Mouse (Mus musculus) hindbrain, embryonic 11.5 days (tissue): ENCODE measurements around the gene Slc8b1. TPM values are rescaled to one million over a fixed set of nuclear protein-coding genes. Genes with fewer than 3 reads are reported as not detected.
A peak's percentile ranks its signal among the peaks of the same experiment; 100 is the strongest.

Experiments used
- ATAC-seq: fragments of 200-750 bp; cut with Nextera tagmentation; 2 replicates; pipeline ENCODE4 v1.8.0; 2017; ENCODE audit warnings: mild to moderate bottlenecking, moderate TSS enrichment, moderate library complexity; ENCODE audit not compliant: low FRiP score
- DNase-seq: peaks from one replicate; pipeline ENCODE4 v3.0.0-alpha.2; 2015; ENCODE audit warnings: low spot score
- H3K27ac ChIP-seq: fragments of 300-500 bp; sonication (generic); 2 replicates; pipeline ENCODE4 v1.5.1; 2014; ENCODE audit warnings: mild to moderate bottlenecking, low read depth, low read length
- H3K27me3 ChIP-seq: fragments of 300-500 bp; sonication (generic); 2 replicates; pipeline ENCODE4 v1.6.1; 2014; ENCODE audit warnings: mild to moderate bottlenecking, low read length, moderate library complexity, mixed read lengths; ENCODE audit not compliant: control insufficient read depth, insufficient read depth
- H3K36me3 ChIP-seq: fragments of 300-500 bp; sonication (generic); 2 replicates; pipeline ENCODE4 v1.6.1; 2014; ENCODE audit warnings: mild to moderate bottlenecking, low read length, moderate library complexity, mixed read lengths; ENCODE audit not compliant: control insufficient read depth, insufficient read depth
- H3K4me1 ChIP-seq: fragments of 300-500 bp; sonication (generic); replicated peaks from 2 replicates; pipeline ENCODE4 v1.6.1; 2014; ENCODE audit warnings: low read length, mixed read lengths; ENCODE audit not compliant: control insufficient read depth, insufficient read depth
- H3K4me2 ChIP-seq: fragments of 300-500 bp; sonication (generic); replicated peaks from 2 replicates; pipeline ENCODE4 v1.6.1; 2014; ENCODE audit warnings: mild to moderate bottlenecking, low read depth, low read length
- H3K4me3 ChIP-seq: fragments of 300-500 bp; sonication (generic); 2 replicates; pipeline ENCODE4 v1.5.1; 2014; ENCODE audit warnings: low read depth, low read length
- H3K9ac ChIP-seq: fragments of 300-500 bp; sonication (generic); 2 replicates; pipeline ENCODE4 v1.6.1; 2014; ENCODE audit warnings: low read depth, low read length
- H3K9me3 ChIP-seq: fragments of 300-500 bp; sonication (generic); 2 replicates; pipeline ENCODE4 v1.6.1; 2016; ENCODE audit warnings: low read length; ENCODE audit not compliant: control insufficient read depth
- WGBS: fragments of 180-500 bp; shearing (Covaris S2); extraction: QIAGEN DNeasy Blood & Tissue Kit; methylation state at CpG from one replicate; pipeline ENCODE4 v1.1.7; 2014; 5-methylcytosine and 5-hydroxymethylcytosine counted together
- polyA plus RNA-seq: library from polyadenylated mRNA; unstranded; fragments of >200 nt; fragmentation: Nextera tagmentation; extraction: Ambion mirVana; gene quantifications from 2 replicates; pipeline ENCODE4 v1.2.1, GENCODE M21; 2014

Gene Slc8b1
- 1.5 and 2.1 TPM in 2 replicates for polyA plus RNA-seq

- WGBS, result 1% methylated on average over 34 of the region's 36 CpGs
- peaks cover 7% of the 10 kb centered on the region for H3K4me1 ChIP-seq
- no peaks in the 10 kb centered on the region for H3K9me3 ChIP-seq
- peak within 1 kb of the TSS; percentile 42 for H3K4me3 ChIP-seq
- H3K27me3 ChIP-seq, result peaks cover 2% of the 10 kb centered on the region
- H3K4me2 ChIP-seq, result peak within 1 kb of the TSS; percentile 54
- H3K9ac ChIP-seq, result 0 out of 2 replicates have a peak within 1 kb of the TSS, but pooled peaks have one; percentile 8
- ATAC-seq, result peak; percentile 89
- no peak within 1 kb of the TSS for H3K27ac ChIP-seq
- no peaks in the 10 kb centered on the region for H3K36me3 ChIP-seq
- peak; percentile 95 for DNase-seq
Observed at GRCm38 (mm10) chr5:120510982-120511642, at the start of gene Slc8b1. TSS of gene Slc8b1 (plus strand) at chr5:120511168.

GRCm38 (mm10) chr5:120461902-120462301 is 49.1 kb upstream of the Slc8b1 start:
- no peak for ATAC-seq

GRCm38 (mm10) chr5:120464321-120464720 is 46.6 kb upstream of the Slc8b1 start:
- Histone ChIP-seq H3K27me3 (no peaks in the 10 kb centered on the region), H3K9me3 (no peaks in the 10 kb centered on the region), H3K36me3 (no peaks in the 10 kb centered on the region), H3K9ac (no peak overlapping the region), H3K4me1 (no peaks in the 10 kb centered on the region), H3K4me3 (no peak overlapping the region), H3K27ac (no peak overlapping the region), H3K4me2 (no peak overlapping the region)
- DNase-seq, result peak; percentile 61
- ATAC-seq, result no peak
- 79% methylated on average over 4 of the region's 4 CpGs for WGBS

More at GRCm38 (mm10) chr5:120461902-120462301, 49.1 kb upstream of the Slc8b1 start:
- Histone ChIP-seq H3K36me3 (no peaks in the 10 kb centered on the region), H3K27me3 (no peaks in the 10 kb centered on the region), H3K9ac (no peak overlapping the region), H3K27ac (no peak overlapping the region), H3K4me1 (no peaks in the 10 kb centered on the region), H3K9me3 (no peaks in the 10 kb centered on the region), H3K4me3 (no peak overlapping the region), H3K4me2 (no peak overlapping the region)
- no peak for DNase-seq
- 70% methylated on average over 15 of the region's 15 CpGs for WGBS

DNA sequence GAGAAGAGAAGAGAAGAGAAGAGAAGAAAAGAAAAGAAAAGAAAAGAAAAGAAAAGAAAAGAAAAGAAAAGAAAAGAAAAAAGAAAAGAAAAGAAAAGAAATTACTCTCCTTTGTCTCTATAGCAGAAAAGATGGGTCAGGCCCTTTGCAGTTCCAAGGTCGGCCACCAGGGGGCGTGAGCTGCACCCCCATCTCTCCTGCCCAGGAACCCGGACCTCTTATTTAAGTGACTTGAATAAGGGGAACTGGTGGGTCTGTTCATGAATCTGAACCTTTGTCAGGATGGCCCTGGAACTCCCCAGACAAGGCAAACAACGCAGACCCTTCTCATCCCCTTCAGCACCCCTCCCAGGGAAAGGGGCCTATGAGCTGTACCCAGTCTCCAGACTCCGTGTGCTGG is 45.9 kb upstream of the Slc8b1 start:
- no peak overlapping the region for H3K9ac ChIP-seq
- no peaks in the 10 kb centered on the region for H3K36me3 ChIP-seq
- WGBS, result 43% methylated on average over 5 of the region's 5 CpGs
- DNase-seq, result no peak
- H3K4me2 ChIP-seq, result no peak overlapping the region
- ATAC-seq, result no peak
- no peak overlapping the region for H3K27ac ChIP-seq
- no peaks in the 10 kb centered on the region for H3K9me3 ChIP-seq
- no peak overlapping the region for H3K4me3 ChIP-seq
- H3K27me3 ChIP-seq, result no peaks in the 10 kb centered on the region
- H3K4me1 ChIP-seq, result no peaks in the 10 kb centered on the region

GRCm38 (mm10) chr5:120465860-120466259 is 45.1 kb upstream of the Slc8b1 start:
- no peak overlapping the region for H3K4me2 ChIP-seq
- ATAC-seq (no peak), DNase-seq (no peak)
- 96% methylated on average over 6 of the region's 6 CpGs for WGBS
- no peak overlapping the region for H3K9ac ChIP-seq
- no peaks in the 10 kb centered on the region for H3K27me3 ChIP-seq
- no peaks in the 10 kb centered on the region for H3K4me1 ChIP-seq
- no peaks in the 10 kb centered on the region for H3K9me3 ChIP-seq
- no peak overlapping the region for H3K27ac ChIP-seq
- H3K4me3 ChIP-seq, result no peak overlapping the region
- no peaks in the 10 kb centered on the region for H3K36me3 ChIP-seq

DNA sequence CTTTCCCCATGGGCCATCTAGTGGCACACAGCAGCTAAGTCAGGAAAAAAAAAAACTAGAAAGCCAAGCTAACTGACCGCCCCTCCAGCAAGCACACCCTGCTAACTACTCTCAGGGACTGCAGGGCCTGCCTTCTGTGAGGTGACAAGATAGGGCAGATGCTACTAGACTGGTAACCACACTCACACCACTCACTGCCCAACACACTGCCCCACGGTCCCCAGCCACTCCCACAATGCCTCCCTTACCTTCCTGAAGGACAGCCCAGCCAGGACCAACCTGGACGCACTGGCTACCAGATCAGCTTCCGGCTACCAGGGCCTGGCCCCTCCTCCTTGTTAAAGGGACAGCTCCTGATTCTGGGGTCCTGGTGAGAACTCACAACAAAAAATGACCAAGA is 43.9 kb upstream of the Slc8b1 start:
- Histone ChIP-seq H3K4me1 (no peaks in the 10 kb centered on the region), H3K27ac (no peak overlapping the region), H3K4me2 (peak overlapping the region; percentile 11; the same call in 1 of the 2 replicates), H3K36me3 (no peaks in the 10 kb centered on the region), H3K9ac (0 out of 2 replicates have a peak overlapping the region, but pooled peaks have one; percentile 2), H3K4me3 (no peak overlapping the region), H3K27me3 (no peaks in the 10 kb centered on the region), H3K9me3 (no peaks in the 10 kb centered on the region)
- 15% methylated on average over 4 of the region's 4 CpGs for WGBS
- DNase-seq (no peak), ATAC-seq (no peak)

- Histone ChIP-seq H3K4me3 (no peak overlapping the region), H3K4me1 (no peaks in the 10 kb centered on the region), H3K9ac (no peak overlapping the region), H3K4me2 (no peak overlapping the region), H3K27ac (no peak overlapping the region), H3K36me3 (no peaks in the 10 kb centered on the region), H3K9me3 (no peaks in the 10 kb centered on the region), H3K27me3 (no peaks in the 10 kb centered on the region)
- ATAC-seq, result no peak
- 83% methylated on average over 5 of the region's 5 CpGs for WGBS
- no peak for DNase-seq
Observed at GRCm38 (mm10) chr5:120468336-120468735, 42.6 kb upstream of the Slc8b1 start.

DNA sequence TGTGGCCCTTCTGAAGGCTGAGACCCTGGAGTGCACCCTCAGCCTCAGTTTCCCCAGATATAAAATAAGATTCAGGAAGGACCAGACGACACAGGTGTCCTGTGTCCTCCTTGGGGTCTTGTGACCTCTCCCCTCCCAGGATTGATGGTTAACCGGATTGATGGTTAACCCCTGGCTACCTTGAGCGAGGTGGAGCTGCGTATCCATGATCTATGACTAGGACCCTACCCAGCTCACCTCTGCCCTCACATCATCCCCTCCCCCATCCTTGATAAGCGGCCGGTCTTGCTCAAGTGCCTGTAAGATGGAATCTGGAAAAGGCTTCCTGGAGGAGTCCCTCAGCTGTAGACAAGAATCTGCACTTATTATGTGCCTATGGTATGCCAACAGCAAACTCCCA is 42.1 kb upstream of the Slc8b1 start:
- no peaks in the 10 kb centered on the region for H3K4me1 ChIP-seq
- 90% methylated on average over 6 of the region's 6 CpGs for WGBS
- ATAC-seq (no peak), DNase-seq (no peak)
- H3K9me3 ChIP-seq, result no peaks in the 10 kb centered on the region
- H3K4me3 ChIP-seq, result no peak overlapping the region
- no peak overlapping the region for H3K27ac ChIP-seq
- H3K36me3 ChIP-seq, result no peaks in the 10 kb centered on the region
- H3K9ac ChIP-seq, result no peak overlapping the region
- no peak overlapping the region for H3K4me2 ChIP-seq
- no peaks in the 10 kb centered on the region for H3K27me3 ChIP-seq

DNA sequence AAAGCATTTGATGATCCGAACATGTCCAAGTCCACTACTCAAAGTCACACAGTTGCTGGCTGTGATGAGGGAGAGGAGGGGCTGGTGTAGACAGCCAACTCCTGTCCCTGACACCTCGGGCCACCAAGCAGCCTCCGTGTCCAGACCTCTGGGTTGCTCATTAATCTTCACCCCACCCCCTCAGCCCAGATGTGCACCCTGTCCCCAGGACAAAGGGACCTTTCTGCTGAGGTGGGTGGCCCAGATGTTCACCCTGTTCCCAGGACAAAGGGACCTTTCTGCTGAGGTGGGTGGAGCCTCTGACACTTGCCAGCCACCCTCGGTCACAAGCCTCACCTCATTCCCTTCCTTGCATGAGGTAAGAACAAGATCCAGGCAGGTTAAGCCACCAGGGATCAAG is 39.4 kb upstream of the Slc8b1 start:
- Histone ChIP-seq H3K4me2 (no peak overlapping the region), H3K4me3 (no peak overlapping the region), H3K27ac (no peak overlapping the region), H3K27me3 (no peaks in the 10 kb centered on the region), H3K9me3 (no peaks in the 10 kb centered on the region), H3K4me1 (no peaks in the 10 kb centered on the region), H3K9ac (no peak overlapping the region), H3K36me3 (no peaks in the 10 kb centered on the region)
- no peak for DNase-seq
- ATAC-seq, result no peak
- WGBS, result 60% methylated on average over 4 of the region's 4 CpGs
